Mouse (Mus musculus): Measurements from ENCODE around the gene Zdhhc4.

DNA sequence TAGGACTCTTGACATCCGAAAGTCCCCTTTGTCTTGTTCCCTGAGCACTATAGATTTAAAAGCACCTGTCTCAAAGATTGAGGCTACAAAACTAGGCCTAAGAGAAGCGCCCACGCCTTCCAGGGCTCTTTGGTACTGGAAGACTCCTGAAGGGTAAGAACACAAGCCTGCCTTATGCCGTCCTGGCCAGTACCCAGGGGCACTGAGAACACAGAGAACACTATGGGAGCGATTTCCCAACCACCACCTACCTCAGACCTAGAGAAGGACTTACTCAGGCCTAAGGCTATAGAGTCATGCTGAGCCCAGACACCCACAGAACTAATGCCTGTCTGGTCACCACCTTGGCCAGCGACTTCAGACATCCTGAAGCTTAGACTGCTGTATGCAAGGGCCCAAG, 62.3 kb downstream of the Zdhhc4 start:
- TF ChIP-seq POLR2A (IDR thresholded peaks at IDR 0.05; ENCODE audit: low read depth, low read length) = no peak
- TF ChIP-seq CTCF (conservative IDR thresholded peaks at IDR 0.05; ENCODE audit: insufficient read depth, insufficient read length, low read depth, low read length) = no peak
